Mouse (Mus musculus): ENCODE data around the gene Lypd3. TPM values are rescaled to one million over a fixed set of nuclear protein-coding genes. Genes with fewer than 3 reads are reported as not detected.

Lypd3 gene
- total RNA-seq, 1 experiment: 0.13 TPM

- Histone ChIP-seq H3K9ac (ENCODE audit: insufficient read depth, low read depth, low read length, poor library complexity, severe bottlenecking) (no peak overlapping the region), H3K4me3 (ENCODE audit: insufficient read depth in 1 of 2, low read depth in 1 of 2, low read length in 2 of 2, poor library complexity in 1 of 2, severe bottlenecking in 1 of 2) (no peak overlapping the region), H3K9me3 (ENCODE audit: control insufficient read depth, insufficient read depth, low read depth, low read length) (no peaks in the 10 kb centered on the region), H3K27ac (ENCODE audit: insufficient read depth, low read depth, low read length, poor library complexity, severe bottlenecking) (no peak overlapping the region), H3K4me1 (ENCODE audit: control insufficient read depth in 2 of 2, insufficient read depth in 2 of 2, low read length in 2 of 2, poor library complexity in 1 of 2) (peaks cover 2 to 19% of the 10 kb centered on the region in 2 experiments; a peak in 2 of 4 replicates), H3K36me3 (ENCODE audit: control insufficient read depth, insufficient read depth, low read length, poor library complexity, severe bottlenecking) (no peaks in the 10 kb centered on the region)
- TF ChIP-seq CHD2 (IDR thresholded peaks at IDR 0.05; ENCODE audit: low read depth, low read length) (no peak), ZC3H11A (IDR thresholded peaks at IDR 0.05; ENCODE audit: borderline replicate concordance, low read depth, low read length) (no peak), ZNF384 (IDR thresholded peaks at IDR 0.05; ENCODE audit: low read depth, low read length) (no peak), HCFC1 (IDR thresholded peaks at IDR 0.05; ENCODE audit: borderline replicate concordance, insufficient read depth, low read length) (no peak)
- in situ Hi-C loops (cut with MboI; ENCODE audit: low sequenced_read_pairs in 2 of 2, unreplicated experiment in 2 of 2): no loop called here
- DNase-seq (ENCODE audit: low read depth, low spot score): no peak
Observed at GRCm38 (mm10) chr7:24629672-24630071, 6.7 kb upstream of the Lypd3 start.

- TF ChIP-seq CHD2 (IDR thresholded peaks at IDR 0.05; ENCODE audit: low read depth, low read length): no peak
- no peak for TF ChIP-seq MAFK (IDR thresholded peaks at IDR 0.05; ENCODE audit: insufficient read depth, low read depth, low read length)
- no peak for TF ChIP-seq ZC3H11A (IDR thresholded peaks at IDR 0.05; ENCODE audit: borderline replicate concordance, low read depth, low read length)
- TF ChIP-seq ZNF384 (IDR thresholded peaks at IDR 0.05; ENCODE audit: low read depth, low read length): no peak
- no peak for TF ChIP-seq HCFC1 (IDR thresholded peaks at IDR 0.05; ENCODE audit: borderline replicate concordance, insufficient read depth, low read length)
- Histone ChIP-seq H3K4me1 (ENCODE audit: control insufficient read depth in 2 of 2, insufficient read depth in 2 of 2, low read length in 2 of 2, poor library complexity in 1 of 2) (peaks cover 2 to 19% of the 10 kb centered on the region in 2 experiments; a peak in 2 of 4 replicates), H3K4me3 (ENCODE audit: insufficient read depth in 1 of 2, low read depth in 1 of 2, low read length in 2 of 2, poor library complexity in 1 of 2, severe bottlenecking in 1 of 2) (no peak overlapping the region), H3K27ac (ENCODE audit: insufficient read depth, low read depth, low read length, poor library complexity, severe bottlenecking) (no peak overlapping the region), H3K36me3 (ENCODE audit: control insufficient read depth, insufficient read depth, low read length, poor library complexity, severe bottlenecking) (no peaks in the 10 kb centered on the region), H3K9me3 (ENCODE audit: control insufficient read depth, insufficient read depth, low read depth, low read length) (no peaks in the 10 kb centered on the region), H3K9ac (ENCODE audit: insufficient read depth, low read depth, low read length, poor library complexity, severe bottlenecking) (no peak overlapping the region)
- in situ Hi-C loops (cut with MboI; ENCODE audit: low sequenced_read_pairs in 2 of 2, unreplicated experiment in 2 of 2): no loop called here
- DNase-seq (ENCODE audit: low read depth, low spot score): no peak
Observed at GRCm38 (mm10) chr7:24630116-24630880, 6.1 kb upstream of the Lypd3 start.

- Histone ChIP-seq H3K27ac (ENCODE audit: insufficient read depth, low read depth, low read length, poor library complexity, severe bottlenecking) (no peak overlapping the region), H3K9ac (ENCODE audit: insufficient read depth, low read depth, low read length, poor library complexity, severe bottlenecking) (no peak overlapping the region)
Observed at GRCm38 (mm10) chr7:24637046-24637445, 696 bp downstream of the Lypd3 start.

GRCm38 (mm10) chr7:24638026-24638856, 1.9 kb downstream of the Lypd3 start:
- TF ChIP-seq ZNF384 (IDR thresholded peaks at IDR 0.05; ENCODE audit: low read depth, low read length) (no peak), HCFC1 (IDR thresholded peaks at IDR 0.05; ENCODE audit: borderline replicate concordance, insufficient read depth, low read length) (no peak), ZC3H11A (IDR thresholded peaks at IDR 0.05; ENCODE audit: borderline replicate concordance, low read depth, low read length) (no peak), MAFK (IDR thresholded peaks at IDR 0.05; ENCODE audit: insufficient read depth, low read depth, low read length) (no peak), CHD2 (IDR thresholded peaks at IDR 0.05; ENCODE audit: low read depth, low read length) (no peak)
- Histone ChIP-seq H3K4me1 (ENCODE audit: control insufficient read depth in 2 of 2, insufficient read depth in 2 of 2, low read length in 2 of 2, poor library complexity in 1 of 2) (peaks cover 0 to 12% of the 10 kb centered on the region in 2 experiments; a peak in 2 of 4 replicates), H3K27ac (ENCODE audit: insufficient read depth, low read depth, low read length, poor library complexity, severe bottlenecking) (no peak overlapping the region), H3K9ac (ENCODE audit: insufficient read depth, low read depth, low read length, poor library complexity, severe bottlenecking) (no peak overlapping the region), H3K9me3 (ENCODE audit: control insufficient read depth, insufficient read depth, low read depth, low read length) (no peaks in the 10 kb centered on the region), H3K4me3 (ENCODE audit: insufficient read depth in 1 of 2, low read depth in 1 of 2, low read length in 2 of 2, poor library complexity in 1 of 2, severe bottlenecking in 1 of 2) (peak overlapping the region; percentile 46 to 62), H3K36me3 (ENCODE audit: control insufficient read depth, insufficient read depth, low read length, poor library complexity, severe bottlenecking) (no peaks in the 10 kb centered on the region)
- no peak for DNase-seq (ENCODE audit: low read depth, low spot score)
- in situ Hi-C loops (cut with MboI; ENCODE audit: low sequenced_read_pairs in 2 of 2, unreplicated experiment in 2 of 2): no loop called here

More at GRCm38 (mm10) chr7:24637046-24637445, 696 bp downstream of the Lypd3 start:
- Histone ChIP-seq H3K9me3 (ENCODE audit: control insufficient read depth, insufficient read depth, low read depth, low read length) (no peaks in the 10 kb centered on the region), H3K4me1 (ENCODE audit: control insufficient read depth in 2 of 2, insufficient read depth in 2 of 2, low read length in 2 of 2, poor library complexity in 1 of 2) (peaks cover 0 to 12% of the 10 kb centered on the region in 2 experiments; a peak in 2 of 4 replicates), H3K4me3 (ENCODE audit: insufficient read depth in 1 of 2, low read depth in 1 of 2, low read length in 2 of 2, poor library complexity in 1 of 2, severe bottlenecking in 1 of 2) (peak overlapping the region in 1 of 2 experiments; percentile 42; a peak in 1 of 4 replicates), H3K36me3 (ENCODE audit: control insufficient read depth, insufficient read depth, low read length, poor library complexity, severe bottlenecking) (no peaks in the 10 kb centered on the region)
- DNase-seq (ENCODE audit: low read depth, low spot score): no peak
- in situ Hi-C loops (cut with MboI; ENCODE audit: low sequenced_read_pairs in 2 of 2, unreplicated experiment in 2 of 2): no loop called here
- TF ChIP-seq ZNF384 (IDR thresholded peaks at IDR 0.05; ENCODE audit: low read depth, low read length): no peak
- no peak for TF ChIP-seq MAFK (IDR thresholded peaks at IDR 0.05; ENCODE audit: insufficient read depth, low read depth, low read length)
- TF ChIP-seq HCFC1 (IDR thresholded peaks at IDR 0.05; ENCODE audit: borderline replicate concordance, insufficient read depth, low read length): no peak
- no peak for TF ChIP-seq CHD2 (IDR thresholded peaks at IDR 0.05; ENCODE audit: low read depth, low read length)
- TF ChIP-seq ZC3H11A (IDR thresholded peaks at IDR 0.05; ENCODE audit: borderline replicate concordance, low read depth, low read length): no peak

Data from ES-E14 (cell line).